Mouse (Mus musculus): Measurements from ENCODE around the gene Ctnna3. TPM values are rescaled to one million over a fixed set of nuclear protein-coding genes. Genes with fewer than 3 reads are reported as not detected.
"Not testable (repeated sequence)": the region's sequence is repeated elsewhere in the genome, so short reads cannot be mapped to it uniquely, and the experiment has no call there.

The Ctnna3 gene
- polyA plus RNA-seq, 1 experiment from 2014 or later: 0.34 TPM

GRCm38 (mm10) chr10:63411674-63412073, 18.2 kb upstream of the Ctnna3 start:
- not testable (repeated sequence) for H3K4me2 ChIP-seq; H3K9me3 ChIP-seq; H3K4me1 ChIP-seq; H3K27me3 ChIP-seq; H3K4me3 ChIP-seq (replicated peaks); H3K9ac ChIP-seq; ATAC-seq (ENCODE audit: low FRiP score); H3K27ac ChIP-seq; H3K36me3 ChIP-seq (replicated peaks)
- 89% methylated on average over 6 of the region's 7 CpGs for WGBS

GRCm38 (mm10) chr10:63412756-63413155, 17.1 kb upstream of the Ctnna3 start:
- ATAC-seq (ENCODE audit: low FRiP score): no peak
- Histone ChIP-seq H3K27me3 (no peaks in the 10 kb centered on the region), H3K4me3 (replicated peaks) (no peak overlapping the region), H3K4me1 (peaks cover 7% of the 10 kb centered on the region), H3K36me3 (replicated peaks) (no peaks in the 10 kb centered on the region), H3K9ac (no peak overlapping the region), H3K27ac (no peak overlapping the region), H3K4me2 (no peak overlapping the region), H3K9me3 (no peaks in the 10 kb centered on the region)
- 89% methylated on average over 17 of the region's 17 CpGs for WGBS

GRCm38 (mm10) chr10:63415287-63415686, 14.6 kb upstream of the Ctnna3 start:
- peaks cover 3% of the 10 kb centered on the region for H3K4me1 ChIP-seq
- 89% methylated on average over 7 of the region's 7 CpGs for WGBS
- no peak overlapping the region for H3K9ac ChIP-seq
- no peaks in the 10 kb centered on the region for H3K27me3 ChIP-seq
- H3K9me3 ChIP-seq: no peaks in the 10 kb centered on the region
- H3K36me3 ChIP-seq (replicated peaks): no peaks in the 10 kb centered on the region
- H3K4me2 ChIP-seq: no peak overlapping the region
- H3K27ac ChIP-seq: no peak overlapping the region
- no peak overlapping the region for H3K4me3 ChIP-seq (replicated peaks)
- ATAC-seq (ENCODE audit: low FRiP score): no peak

- Histone ChIP-seq H3K36me3 (replicated peaks) (no peaks in the 10 kb centered on the region), H3K27ac (no peak overlapping the region), H3K9me3 (no peaks in the 10 kb centered on the region), H3K4me3 (replicated peaks) (no peak overlapping the region), H3K27me3 (no peaks in the 10 kb centered on the region), H3K4me2 (no peak overlapping the region), H3K4me1 (peaks cover 2% of the 10 kb centered on the region; the same call in 1 of the 2 replicates), H3K9ac (no peak overlapping the region)
- WGBS: 67% methylated on average over 7 of the region's 7 CpGs
- ATAC-seq (ENCODE audit: low FRiP score): no peak
Observed at GRCm38 (mm10) chr10:63415850-63416249, 14.0 kb upstream of the Ctnna3 start.

- no peaks in the 10 kb centered on the region for H3K36me3 ChIP-seq (replicated peaks)
Observed at GRCm38 (mm10) chr10:63417061-63417460, 12.8 kb upstream of the Ctnna3 start.

GRCm38 (mm10) chr10:63421739-63422735, 7.9 kb upstream of the Ctnna3 start, which contains the start of gene Gm7075:
TSS of gene Gm7075 (minus strand) at chr10:63421789.
- Histone ChIP-seq H3K27me3 (no peaks in the 10 kb centered on the region), H3K36me3 (replicated peaks) (no peaks in the 10 kb centered on the region), H3K4me3 (replicated peaks) (no peak within 1 kb of the TSS), H3K27ac (no peak within 1 kb of the TSS), H3K9ac (no peak within 1 kb of the TSS), H3K4me2 (no peak within 1 kb of the TSS), H3K9me3 (no peaks in the 10 kb centered on the region), H3K4me1 (no peaks in the 10 kb centered on the region)
- 88% methylated on average over 18 of the region's 18 CpGs for WGBS
- no peak for ATAC-seq (ENCODE audit: low FRiP score)

More at GRCm38 (mm10) chr10:63417061-63417460, 12.8 kb upstream of the Ctnna3 start:
- ATAC-seq (ENCODE audit: low FRiP score): no peak
- no peak overlapping the region for H3K4me2 ChIP-seq
- H3K4me3 ChIP-seq (replicated peaks): no peak overlapping the region
- no peak overlapping the region for H3K9ac ChIP-seq
- H3K4me1 ChIP-seq: peaks cover 2% of the 10 kb centered on the region; the same call in 1 of the 2 replicates
- 75% methylated on average over 5 of the region's 5 CpGs for WGBS
- H3K9me3 ChIP-seq: no peaks in the 10 kb centered on the region
- H3K27ac ChIP-seq: no peak overlapping the region
- no peaks in the 10 kb centered on the region for H3K27me3 ChIP-seq

GRCm38 (mm10) chr10:63422736-63422992, 7.2 kb upstream of the Ctnna3 start:
- H3K27me3 ChIP-seq: no peaks in the 10 kb centered on the region
- ATAC-seq (ENCODE audit: low FRiP score): no peak
- no peaks in the 10 kb centered on the region for H3K9me3 ChIP-seq
- H3K36me3 ChIP-seq (replicated peaks): no peaks in the 10 kb centered on the region
- no peak overlapping the region for H3K4me3 ChIP-seq (replicated peaks)
- H3K4me2 ChIP-seq: no peak overlapping the region
- 94% methylated on average over 5 of the region's 5 CpGs for WGBS
- no peaks in the 10 kb centered on the region for H3K4me1 ChIP-seq
- H3K27ac ChIP-seq: no peak overlapping the region
- H3K9ac ChIP-seq: no peak overlapping the region

- ATAC-seq (ENCODE audit: low FRiP score): no peak
- WGBS: 83% methylated on average over 9 of the region's 9 CpGs
- H3K9ac ChIP-seq: no peak overlapping the region
Observed at GRCm38 (mm10) chr10:63423591-63424474, 6.1 kb upstream of the Ctnna3 start.

GRCm38 (mm10) chr10:63424475-63424814, 5.5 kb upstream of the Ctnna3 start:
- Histone ChIP-seq H3K9me3 (no peaks in the 10 kb centered on the region), H3K4me2 (no peak overlapping the region), H3K4me3 (replicated peaks) (no peak overlapping the region), H3K27ac (no peak overlapping the region), H3K9ac (no peak overlapping the region), H3K27me3 (no peaks in the 10 kb centered on the region), H3K4me1 (no peaks in the 10 kb centered on the region; the same call in 1 of the 2 replicates), H3K36me3 (replicated peaks) (no peaks in the 10 kb centered on the region)
- ATAC-seq (ENCODE audit: low FRiP score): no peak

More at GRCm38 (mm10) chr10:63423591-63424474, 6.1 kb upstream of the Ctnna3 start:
- Histone ChIP-seq H3K27ac (no peak overlapping the region), H3K36me3 (replicated peaks) (no peaks in the 10 kb centered on the region), H3K4me2 (no peak overlapping the region), H3K4me3 (replicated peaks) (no peak overlapping the region), H3K9me3 (no peaks in the 10 kb centered on the region), H3K27me3 (no peaks in the 10 kb centered on the region), H3K4me1 (no peaks in the 10 kb centered on the region; the same call in 1 of the 2 replicates)

- H3K9ac ChIP-seq: no peak overlapping the region
- H3K4me1 ChIP-seq: no peaks in the 10 kb centered on the region; the same call in 1 of the 2 replicates
- no peaks in the 10 kb centered on the region for H3K9me3 ChIP-seq
- 82% methylated on average over 8 of the region's 8 CpGs for WGBS
- ATAC-seq (ENCODE audit: low FRiP score): no peak
- H3K36me3 ChIP-seq (replicated peaks): no peaks in the 10 kb centered on the region
- H3K4me3 ChIP-seq (replicated peaks): no peak overlapping the region
- no peak overlapping the region for H3K27ac ChIP-seq
- H3K4me2 ChIP-seq: no peak overlapping the region
- no peaks in the 10 kb centered on the region for H3K27me3 ChIP-seq
Observed at GRCm38 (mm10) chr10:63427146-63427545, 2.8 kb upstream of the Ctnna3 start.

- 26% methylated on average over 19 of the region's 19 CpGs for WGBS
- peak overlapping the region; percentile 63 for H3K4me2 ChIP-seq
- no peak for ATAC-seq (ENCODE audit: low FRiP score)
Observed at GRCm38 (mm10) chr10:63428243-63429022, 1.5 kb upstream of the Ctnna3 start.

GRCm38 (mm10) chr10:63429023-63429340, 916 bp upstream of the Ctnna3 start:
- WGBS: 2% methylated on average over 11 of the region's 11 CpGs
- Histone ChIP-seq H3K4me1 (no peaks in the 10 kb centered on the region; the same call in 1 of the 2 replicates), H3K9me3 (no peaks in the 10 kb centered on the region), H3K27ac (no peak overlapping the region; the same call in 1 of the 2 replicates), H3K27me3 (no peaks in the 10 kb centered on the region), H3K36me3 (replicated peaks) (no peaks in the 10 kb centered on the region), H3K9ac (peak overlapping the region; percentile 54), H3K4me2 (peak overlapping the region; percentile 63), H3K4me3 (replicated peaks) (peak overlapping the region; percentile 72)
- no peak for ATAC-seq (ENCODE audit: low FRiP score)

More at GRCm38 (mm10) chr10:63428243-63429022, 1.5 kb upstream of the Ctnna3 start:
- no peak overlapping the region; the same call in 1 of the 2 replicates for H3K27ac ChIP-seq
- H3K9ac ChIP-seq: peak overlapping the region; percentile 54
- H3K4me1 ChIP-seq: no peaks in the 10 kb centered on the region; the same call in 1 of the 2 replicates
- H3K4me3 ChIP-seq (replicated peaks): peak overlapping the region; percentile 72
- no peaks in the 10 kb centered on the region for H3K36me3 ChIP-seq (replicated peaks)
- no peaks in the 10 kb centered on the region for H3K27me3 ChIP-seq
- no peaks in the 10 kb centered on the region for H3K9me3 ChIP-seq

All from forebrain, embryonic 12.5 days (tissue).